Mouse (Mus musculus): ENCODE data around the gene Dpp6.

Dpp6 gene

DNA sequence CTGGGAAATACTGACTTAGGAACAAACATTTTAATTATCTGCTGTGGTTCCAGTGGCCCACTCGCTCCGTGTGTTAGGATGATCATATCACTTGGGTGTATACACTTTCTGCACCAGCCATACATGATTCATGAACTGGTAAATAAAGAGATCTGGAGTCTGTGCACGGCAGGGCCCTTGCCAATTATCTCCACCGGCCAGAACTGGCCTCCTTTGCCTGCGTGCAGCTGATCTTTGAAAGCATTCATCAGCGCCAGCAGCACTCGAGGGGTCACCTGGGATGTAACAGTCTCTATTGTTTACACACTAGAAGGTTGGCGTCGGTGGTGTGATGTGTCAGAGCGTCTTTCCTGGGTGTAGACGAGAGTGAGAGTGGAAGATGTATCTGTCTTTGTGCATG is 868.2 kb downstream of the Dpp6 start:
- peak in 1 of 2 experiments; percentile 12 for DNase-seq

DNA sequence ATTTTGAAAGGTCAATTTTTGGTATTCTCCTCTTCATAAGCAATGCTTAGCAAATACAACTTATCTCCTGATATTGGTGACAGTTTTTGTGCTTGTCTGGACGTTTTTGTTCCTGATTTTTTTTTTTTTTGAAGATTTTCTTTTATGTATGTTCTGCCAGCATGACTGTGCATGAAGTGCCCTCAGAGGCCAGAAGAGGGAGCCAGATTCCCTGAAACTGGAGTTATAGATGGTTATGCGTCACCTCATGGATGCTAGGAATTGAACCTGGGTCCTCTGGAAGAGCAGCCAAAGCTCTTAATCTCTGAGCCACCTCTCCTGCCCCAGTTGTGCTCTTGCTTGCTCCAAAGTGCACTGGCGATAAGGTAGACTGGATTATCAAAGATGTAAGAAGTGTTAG is 868.9 kb downstream of the Dpp6 start:
- DNase-seq: no peak

DNA sequence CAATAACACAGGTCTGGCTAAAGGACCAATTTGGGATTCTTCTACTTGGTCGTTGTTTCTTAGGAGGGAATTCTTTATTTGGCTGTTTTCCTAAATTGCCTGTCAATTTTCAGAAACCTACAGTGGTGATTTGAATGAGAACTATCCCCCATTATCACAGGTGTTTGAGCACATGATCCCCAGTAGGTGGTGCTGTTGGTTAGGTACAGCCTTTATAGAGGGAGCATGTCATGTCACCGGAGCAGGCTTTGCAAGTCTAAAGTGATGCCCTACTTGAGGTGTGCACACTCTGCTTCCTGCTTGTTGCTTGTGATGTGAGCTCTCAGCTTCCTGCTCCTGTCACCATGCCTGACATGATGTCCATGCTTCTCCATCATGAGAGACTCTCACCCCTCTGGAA is 870.3 kb downstream of the Dpp6 start:
- peak in 1 of 2 experiments; percentile 19 for DNase-seq

DNA sequence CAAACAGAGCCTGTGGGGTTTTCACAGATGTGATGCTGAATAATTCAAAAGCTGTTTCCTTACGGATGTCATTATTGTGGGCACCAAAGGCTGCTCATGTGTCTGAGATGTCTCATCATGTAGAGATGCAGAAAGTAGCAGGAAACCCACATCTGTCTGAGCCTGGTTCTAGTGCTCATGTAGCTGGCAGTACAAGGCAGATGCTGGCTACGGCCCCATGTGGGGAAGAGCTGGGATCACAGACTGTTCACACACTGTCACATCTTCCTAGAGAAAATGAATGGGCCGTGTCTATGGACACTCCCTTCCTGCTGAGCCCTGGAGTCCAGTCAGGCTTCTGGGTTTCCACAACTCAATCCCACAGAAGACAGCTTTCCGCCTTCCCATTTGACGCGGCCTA is 885.5 kb downstream of the Dpp6 start:
- DNase-seq: no peak

DNA sequence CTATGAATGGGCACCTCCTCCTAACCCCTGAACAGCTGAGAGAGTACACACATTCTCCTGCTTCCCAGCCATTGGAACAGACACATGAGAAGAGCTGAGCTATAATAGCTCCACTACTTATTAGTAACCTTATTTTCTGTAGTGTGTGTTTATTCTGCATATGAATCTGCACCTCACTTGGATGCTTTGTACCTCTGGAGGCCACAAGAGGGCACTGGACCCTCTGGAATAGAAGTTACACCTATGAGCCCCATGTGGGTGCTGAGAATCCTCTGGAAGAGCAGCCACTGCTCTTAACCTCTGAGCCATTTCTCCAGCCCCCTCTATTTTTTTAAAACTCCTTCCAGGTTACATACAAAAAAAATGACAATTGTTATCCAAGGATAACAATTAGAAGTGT is 888.0 kb downstream of the Dpp6 start:
- no peak for DNase-seq

DNA sequence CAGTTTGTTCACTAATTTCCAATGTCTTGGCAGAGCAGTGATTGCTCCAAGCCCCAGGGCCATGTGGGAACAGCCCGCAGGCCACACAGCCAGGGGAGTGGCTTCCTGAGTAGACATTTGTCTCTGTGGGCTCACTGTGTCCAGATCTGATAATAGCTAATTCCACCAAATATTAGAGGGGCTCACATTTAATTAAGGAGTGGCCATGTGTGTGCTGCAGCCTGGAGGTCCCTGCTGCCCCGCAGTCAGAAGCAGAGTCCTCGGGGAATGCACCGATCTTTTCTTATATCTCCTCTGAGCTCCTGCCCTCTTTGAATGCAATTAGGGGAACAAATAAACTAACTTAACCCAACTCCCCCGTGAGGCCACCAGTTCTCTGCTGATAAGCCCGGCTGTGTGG is 889.5 kb downstream of the Dpp6 start:
- no peak for DNase-seq

DNA sequence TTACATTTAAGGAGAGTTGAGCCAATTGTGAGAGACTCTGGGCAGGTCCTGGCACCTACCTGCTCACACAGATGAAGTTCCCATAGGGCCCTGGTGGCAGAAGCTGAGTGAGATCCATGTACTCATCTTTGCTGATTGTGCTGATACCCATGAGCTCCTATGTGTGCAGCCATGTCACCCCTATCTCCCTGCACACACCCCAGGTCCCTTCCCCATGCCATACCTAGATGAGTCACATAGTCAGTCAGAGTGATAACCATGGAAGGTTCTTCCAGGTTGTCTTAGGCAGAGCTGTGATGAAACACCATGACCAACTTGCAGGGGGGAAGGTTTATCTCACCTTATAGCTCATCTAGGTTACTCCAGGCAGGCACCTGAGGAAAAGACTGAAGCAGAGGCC is 890.3 kb downstream of the Dpp6 start:
- DNase-seq: no peak

DNA sequence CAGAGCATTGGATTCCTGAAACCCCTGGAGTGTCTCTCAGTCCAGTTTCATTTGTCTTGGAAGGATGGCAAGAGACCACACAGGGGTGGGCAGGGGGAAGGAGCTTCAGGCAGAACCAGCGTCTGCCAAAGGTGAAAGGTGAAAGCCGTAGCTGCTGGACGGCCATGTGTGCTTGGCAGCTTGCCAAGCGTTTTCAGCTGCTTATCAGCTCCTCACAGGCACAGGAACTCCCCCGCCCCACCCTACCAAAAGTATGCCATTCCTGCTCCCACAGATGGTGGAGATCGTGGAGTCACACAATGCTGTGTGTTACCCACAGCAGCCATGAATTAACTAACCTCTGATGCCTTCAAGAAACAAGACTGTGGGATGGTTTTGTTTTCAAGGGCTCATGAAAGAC is 891.2 kb downstream of the Dpp6 start:
- peak; percentile 38 to 43 for DNase-seq

DNA sequence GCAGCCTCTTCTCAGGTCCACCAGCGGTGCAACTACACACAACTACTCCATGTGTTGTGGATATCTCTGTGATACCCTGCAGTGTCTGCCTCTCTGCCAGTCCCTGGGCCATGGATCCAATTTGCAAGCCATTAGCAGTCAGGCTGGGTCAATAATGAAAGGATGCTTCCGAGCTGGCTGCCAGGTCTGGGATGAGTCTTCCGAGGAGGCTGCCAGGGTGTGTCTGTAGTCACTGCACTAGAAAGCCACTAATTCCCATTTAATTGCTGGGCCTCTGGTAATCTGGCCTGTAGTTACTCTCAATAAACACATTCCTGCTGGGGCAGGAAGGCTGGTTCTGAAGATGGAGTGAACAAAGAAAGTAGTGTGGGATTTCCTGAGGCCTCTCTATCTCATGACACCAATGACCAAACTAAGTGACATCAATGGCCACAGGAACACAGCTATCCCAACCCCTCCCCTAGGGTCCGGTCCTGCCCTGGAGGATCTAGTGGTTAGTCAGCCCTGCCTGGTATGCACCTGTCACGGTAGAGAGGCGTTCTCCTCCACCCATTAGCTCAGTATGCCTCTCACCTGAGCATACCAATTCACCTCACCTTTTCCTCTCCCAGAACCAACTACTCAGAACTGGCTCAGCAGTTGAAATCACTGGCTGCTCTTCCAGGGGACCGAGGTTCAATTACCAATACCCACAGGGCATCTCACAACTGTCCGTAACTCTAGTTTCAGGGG is 894.6 kb downstream of the Dpp6 start:
- DNase-seq: peak in 1 of 2 experiments; percentile 44

DNA sequence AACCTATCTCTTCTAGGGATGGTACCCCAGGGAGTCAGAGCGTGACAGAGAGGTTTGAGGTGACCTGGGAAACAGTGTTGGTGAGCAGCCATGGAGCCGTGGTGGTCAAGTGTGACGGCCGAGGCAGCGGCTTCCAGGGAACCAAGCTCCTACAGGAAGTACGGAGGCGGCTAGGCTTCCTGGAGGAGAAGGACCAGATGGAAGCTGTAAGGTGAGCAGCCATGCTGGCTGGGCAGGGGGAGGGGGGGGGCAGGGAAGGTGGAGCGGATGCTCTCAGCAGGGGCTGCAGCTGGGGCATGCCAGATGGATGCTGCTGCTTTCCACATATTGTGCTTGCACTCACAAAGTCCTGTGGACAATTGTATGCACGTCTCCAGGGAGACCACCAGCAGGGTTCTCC is 897.4 kb downstream of the Dpp6 start:
- DNase-seq: peak in 1 of 2 experiments; percentile 29

DNA sequence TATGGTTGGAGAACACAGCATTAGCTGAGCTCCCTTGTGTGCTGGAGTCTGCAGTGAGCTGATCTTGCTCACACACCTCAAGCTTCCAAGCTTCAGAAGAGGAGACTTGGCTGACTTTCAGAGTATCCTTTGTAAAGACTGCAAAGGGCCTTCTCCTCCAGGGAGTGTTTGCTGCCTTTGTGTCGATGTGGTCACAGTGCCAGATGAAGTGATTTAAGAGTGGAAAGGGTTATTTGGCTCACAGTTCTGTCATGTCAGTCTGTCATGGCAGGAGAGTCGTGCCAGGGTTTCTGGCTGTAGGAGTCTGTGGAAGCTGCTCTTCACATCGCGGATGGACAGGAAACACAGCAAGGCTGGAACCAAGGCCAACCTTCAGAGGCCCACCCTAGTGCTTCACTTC is 899.0 kb downstream of the Dpp6 start:
- DNase-seq: peak in 1 of 2 experiments; percentile 30

DNA sequence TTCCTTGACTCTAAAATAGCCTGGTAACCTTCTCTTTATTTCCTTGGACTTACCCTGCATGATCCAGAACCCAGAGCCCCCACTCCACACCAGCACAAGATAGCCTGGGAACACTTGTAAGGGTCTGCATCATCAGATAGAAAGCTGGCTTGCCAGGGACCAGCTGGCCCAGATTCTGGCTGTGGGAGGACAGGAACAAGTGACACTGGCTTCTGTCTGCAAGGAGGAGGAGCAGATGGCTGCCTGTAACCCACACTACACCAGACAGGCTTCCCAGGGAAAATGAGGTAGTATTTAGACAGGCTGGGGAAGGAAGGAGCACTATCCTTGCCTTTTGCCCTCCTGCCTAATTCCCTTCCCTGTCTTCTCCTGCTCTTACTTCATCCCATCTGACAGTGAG is 900.3 kb downstream of the Dpp6 start:
- DNase-seq: peak; percentile 54 to 63

DNA sequence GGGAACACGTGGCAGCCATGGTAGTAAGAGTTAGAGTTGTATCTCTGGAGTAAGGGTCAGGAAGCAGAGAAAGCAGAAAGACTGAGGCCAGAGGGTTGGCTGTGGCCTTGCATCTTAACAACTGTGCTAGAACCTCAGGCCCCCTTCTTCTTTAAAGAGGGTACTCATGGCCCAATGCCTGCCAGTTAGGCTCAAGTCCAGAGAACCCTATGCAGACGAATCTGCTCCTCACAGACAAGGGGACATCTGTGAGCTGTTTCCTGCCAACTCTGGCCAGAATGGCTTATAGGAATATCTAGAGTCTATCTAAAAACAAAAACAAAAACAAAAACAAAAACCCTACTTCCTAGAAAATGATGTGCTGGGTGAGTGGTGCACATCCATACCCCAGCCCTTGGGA is 902.3 kb downstream of the Dpp6 start:
- peak; percentile 53 to 62 for DNase-seq

DNA sequence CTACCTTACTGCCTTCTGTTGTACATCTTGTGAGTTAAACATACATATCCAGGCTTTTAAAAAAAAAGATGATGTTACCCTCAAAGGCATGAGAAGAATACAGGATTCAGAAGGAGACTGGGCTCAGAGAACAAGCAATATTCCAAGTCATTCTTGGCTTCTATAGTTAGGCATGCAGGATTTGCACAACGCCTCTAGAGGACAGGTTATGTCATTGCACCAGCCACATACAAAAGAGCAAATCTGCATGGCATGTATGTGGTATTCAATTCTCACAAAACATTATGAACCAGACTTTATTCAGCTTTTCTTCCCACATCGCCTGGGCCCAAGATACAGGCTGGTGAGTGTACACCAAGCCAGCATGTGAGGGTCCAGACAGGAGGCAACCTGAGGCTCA is 907.5 kb downstream of the Dpp6 start:
- no peak for DNase-seq

DNA sequence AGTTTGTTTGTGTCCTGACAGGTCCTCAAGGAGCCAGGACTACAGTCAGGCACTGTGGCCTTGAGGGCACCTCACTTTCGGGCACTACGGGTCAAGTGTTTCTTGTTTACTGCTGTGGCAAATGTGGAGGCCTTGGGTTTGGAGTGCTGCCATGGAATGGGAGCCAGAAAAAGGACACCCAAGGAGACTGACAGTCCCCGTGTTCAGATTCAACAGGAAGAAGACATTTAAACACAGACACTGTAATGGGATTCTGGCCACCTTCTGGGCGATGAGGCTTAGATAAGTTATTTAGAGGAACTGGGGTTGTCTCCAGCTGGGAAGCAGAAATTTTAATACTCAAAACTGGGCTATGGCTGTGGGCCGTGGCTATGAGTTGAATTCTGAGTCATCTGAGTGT is 913.7 kb downstream of the Dpp6 start:
- DNase-seq: peak; percentile 61 to 67

DNA sequence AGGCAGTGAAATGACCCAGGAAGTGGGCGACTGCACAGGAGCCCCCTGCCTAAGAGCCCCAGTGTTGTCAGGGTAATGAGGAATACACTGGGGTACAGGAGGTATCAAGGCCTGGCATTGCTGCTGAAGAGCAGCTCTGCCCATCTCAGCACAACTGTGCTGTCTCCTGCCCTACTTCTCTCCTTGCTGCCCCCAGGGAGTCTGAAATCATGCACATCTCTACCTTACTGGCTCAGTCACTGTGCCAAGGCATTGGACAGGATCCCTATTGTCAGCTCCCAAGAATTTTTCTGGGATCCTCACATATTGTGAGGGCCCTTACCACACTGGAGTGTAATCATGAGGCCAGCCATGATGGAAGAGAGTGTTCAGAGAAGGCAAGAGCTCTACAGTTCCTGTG is 914.4 kb downstream of the Dpp6 start:
- DNase-seq: peak in 1 of 2 experiments; percentile 28

DNA sequence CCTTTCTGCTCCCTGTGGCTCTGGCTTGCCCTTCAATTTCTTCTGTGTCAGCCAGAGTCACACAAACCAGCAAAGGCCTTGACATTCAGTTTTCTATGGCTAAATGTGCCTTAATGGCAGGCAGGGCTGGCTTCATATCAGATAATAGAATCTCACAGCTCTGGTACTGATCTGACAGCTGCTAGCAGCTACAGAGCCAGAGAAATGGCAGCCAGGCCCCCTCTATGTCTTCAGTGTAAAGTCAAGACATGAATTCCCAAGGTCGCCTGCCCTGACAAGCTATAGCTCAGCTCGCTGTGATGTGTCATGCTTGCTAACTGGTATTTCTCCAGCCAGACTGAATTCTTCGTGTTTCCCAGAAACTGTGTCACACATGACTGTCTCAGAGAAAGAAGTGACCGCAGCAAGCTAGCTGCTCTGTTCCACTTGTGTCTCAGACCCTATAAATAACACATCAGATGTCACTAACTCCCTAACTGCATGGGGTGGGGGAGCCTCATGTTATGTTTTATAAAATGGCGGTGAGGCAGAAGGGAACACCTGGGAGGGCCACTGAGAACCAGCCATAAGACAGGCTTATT is 915.4 kb downstream of the Dpp6 start:
- peak in 1 of 2 experiments; percentile 39 for DNase-seq

DNA sequence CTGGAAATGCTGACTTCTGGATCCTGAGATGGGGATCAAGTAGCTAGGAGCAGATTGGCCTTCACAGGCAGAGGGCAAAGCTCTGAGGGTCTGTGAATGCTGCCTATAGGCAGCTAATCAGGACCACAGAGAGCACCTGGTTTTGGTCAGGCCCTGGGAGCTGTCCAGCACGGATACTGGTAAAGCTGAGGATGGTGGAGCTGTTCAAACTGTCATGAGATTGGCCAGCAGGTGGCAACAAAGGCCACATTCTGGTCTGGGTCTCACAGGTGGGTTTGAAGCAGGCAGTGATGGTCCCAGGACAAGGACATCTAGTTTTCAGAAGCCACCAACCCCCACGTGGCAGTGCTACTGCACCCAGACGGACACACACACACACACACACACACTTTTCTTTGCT is 920.2 kb downstream of the Dpp6 start:
- DNase-seq: peak; percentile 67 to 69

DNA sequence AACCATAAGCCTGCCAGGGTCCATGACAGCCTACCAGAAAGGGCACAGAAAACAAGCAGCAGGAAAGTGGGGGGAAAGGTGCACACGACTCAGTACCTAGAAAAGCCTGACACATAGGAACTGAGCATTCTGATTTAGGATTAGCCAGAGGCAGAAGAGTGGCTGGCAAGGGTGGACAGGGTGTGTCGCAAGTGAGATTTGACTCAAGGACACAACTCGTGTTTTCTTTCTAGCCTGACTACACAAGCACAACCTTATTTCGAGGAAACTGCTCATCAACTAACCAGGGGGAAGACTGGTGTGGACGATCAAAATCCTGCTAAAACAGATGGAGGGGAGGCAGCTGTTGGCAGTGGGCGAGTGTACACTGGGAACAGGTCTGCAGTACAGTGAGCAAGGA is 922.2 kb downstream of the Dpp6 start:
- no peak for DNase-seq

DNA sequence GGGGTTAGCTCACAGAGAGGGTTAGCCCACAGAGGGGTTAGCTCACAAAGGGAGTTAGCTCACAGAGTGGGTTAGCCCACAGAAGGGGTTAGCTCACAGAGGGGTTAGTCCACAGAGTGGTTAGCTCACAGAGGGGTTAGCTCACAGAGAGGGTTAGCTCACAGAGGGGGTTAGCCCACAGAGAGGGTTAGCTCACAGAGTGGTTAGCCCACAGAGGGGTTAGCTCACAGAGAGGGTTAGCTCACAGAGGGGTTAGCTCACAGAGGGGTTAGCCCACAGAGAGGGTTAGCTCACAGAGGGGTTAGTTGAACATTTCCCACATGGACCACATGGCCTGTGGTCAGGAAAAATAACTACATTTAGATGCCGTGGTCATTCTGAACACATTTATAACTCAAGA is 927.9 kb downstream of the Dpp6 start:
- DNase-seq: no peak

DNA sequence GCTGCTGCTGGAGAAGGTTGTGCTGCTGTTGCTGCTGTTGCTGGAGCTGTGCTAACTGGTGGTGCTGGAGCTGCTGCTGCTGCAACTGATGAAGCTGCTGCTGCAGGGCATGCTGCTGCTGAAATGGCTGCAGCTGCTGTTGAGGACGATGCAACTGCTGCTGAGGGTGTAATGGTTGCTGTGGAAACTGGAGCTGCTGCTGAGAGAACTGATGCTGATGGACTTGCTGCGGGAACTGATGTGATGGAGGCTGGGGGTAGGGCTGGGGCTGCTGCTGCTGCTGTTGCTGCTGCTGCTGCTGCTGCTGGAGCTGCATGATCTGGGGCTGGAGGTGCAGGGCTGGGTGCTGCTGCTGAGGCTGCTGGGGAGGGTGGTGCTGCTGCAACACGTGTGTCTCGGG is 948.8 kb downstream of the Dpp6 start:
- no peak for DNase-seq

DNA sequence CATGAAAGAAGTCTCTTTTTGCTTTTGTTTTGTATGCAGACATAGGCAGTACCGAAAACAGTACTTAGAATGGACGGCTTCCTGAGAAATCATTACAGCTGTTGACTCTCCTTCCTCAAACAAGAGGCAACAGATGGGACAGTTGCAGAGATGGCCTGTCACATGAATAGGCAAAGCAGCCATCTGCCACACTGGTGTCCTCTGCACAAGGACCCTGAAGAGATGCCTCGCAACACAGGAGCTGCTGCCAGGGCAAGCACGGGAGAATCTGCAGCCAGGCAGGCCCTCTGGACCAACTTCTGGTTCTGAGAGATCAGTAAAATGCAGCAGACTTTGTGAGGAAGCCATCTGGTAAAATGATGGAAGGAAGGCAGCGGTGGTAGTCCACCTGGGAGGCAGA is 950.9 kb downstream of the Dpp6 start:
- DNase-seq: peak; percentile 40 to 57
